Mouse (Mus musculus): Measurements from ENCODE around the gene Stx6. TPM values are rescaled to one million over a fixed set of nuclear protein-coding genes. Genes with fewer than 3 reads are reported as not detected.

Gene Stx6
- total RNA-seq, 2 experiments from 2014 or later, result 12.8 to 36.4 TPM

GRCm38 (mm10) chr1:155252631-155253121, 94.2 kb downstream of the Stx6 start:
- no peak for ATAC-seq (ENCODE audit: poor library complexity, severe bottlenecking)

DNA sequence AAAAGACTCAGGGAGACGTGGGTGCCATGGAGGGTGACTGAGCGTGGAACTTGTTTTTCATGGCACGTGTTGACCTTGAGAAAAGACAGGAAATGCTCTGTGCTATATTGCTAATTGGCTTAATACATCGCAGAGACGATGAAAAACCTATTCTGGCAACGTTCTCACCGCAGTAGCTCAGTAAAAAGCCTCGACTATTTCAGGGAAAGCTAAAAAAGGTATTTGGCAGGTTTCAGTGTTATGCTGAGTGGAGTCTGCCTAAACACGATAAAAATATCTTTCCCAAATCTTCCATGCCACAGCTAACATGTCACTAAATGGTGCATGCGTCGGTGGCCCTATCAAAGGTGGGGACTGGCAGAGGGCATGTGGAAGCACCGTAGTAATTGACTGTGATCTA, 94.6 kb downstream of the Stx6 start:
- no peak for ATAC-seq (ENCODE audit: poor library complexity, severe bottlenecking)

- ATAC-seq (ENCODE audit: poor library complexity, severe bottlenecking), result no peak
Measured at GRCm38 (mm10) chr1:155254309-155254708, 95.8 kb downstream of the Stx6 start.

Other genes starting within 250 kb of the Stx6 start
- gene Ier5, start 59.1 kb upstream of the Stx6 start, total RNA-seq (2015), result 58.4 and 62.3 TPM in 2 replicates
- 35.4 and 38.3 TPM in 2 replicates for gene Ier5, start 59.1 kb upstream of the Stx6 start, total RNA-seq (2017)
- 4.5 TPM in 2 replicates for gene Mr1, start 11.9 kb upstream of the Stx6 start, total RNA-seq (2015)
- 3.0 and 4.6 TPM in 2 replicates for gene Mr1, start 11.9 kb upstream of the Stx6 start, total RNA-seq (2017)
- not detected in 2 replicates for gene BC034090, start 85.7 kb downstream of the Stx6 start, total RNA-seq (2015)
- gene BC034090, start 85.7 kb downstream of the Stx6 start, total RNA-seq (2017), result 0.45 TPM in 1 of 2 replicates, not detected in the other

Data from megakaryocyte, adult 5-6 weeks (primary cell).